Mouse (Mus musculus): Measurements from ENCODE around the gene Mtf1.

GRCm38 (mm10) chr4:124801552-124802308 is at the start of gene Mtf1:
- TF ChIP-seq ZC3H11A (IDR thresholded peaks at IDR 0.05; ENCODE audit: borderline replicate concordance, low read depth, low read length), result no peak
- TF ChIP-seq HCFC1 (IDR thresholded peaks at IDR 0.05; ENCODE audit: borderline replicate concordance, insufficient read depth, low read length), result no peak

Measured in ES-E14 (cell line).